Mouse (Mus musculus) lung, adult 2 months (tissue): ENCODE results near the gene Nudt21.

Source experiments
- CTCF ChIP-seq: fragments of 200-500 bp; IDR thresholded peaks from 2 replicates; pipeline ENCODE4 v1.5.1; 2011; ENCODE audit warnings: mild to moderate bottlenecking, low read length, control low read depth; ENCODE audit not compliant: insufficient read depth
- POLR2A ChIP-seq: fragments of 200-500 bp; IDR thresholded peaks from 2 replicates; pipeline ENCODE4 v1.6.1; 2011; ENCODE audit warnings: low read depth, mild to moderate bottlenecking, control low read depth, low read length, borderline replicate concordance; ENCODE audit errors: extremely low read depth

DNA sequence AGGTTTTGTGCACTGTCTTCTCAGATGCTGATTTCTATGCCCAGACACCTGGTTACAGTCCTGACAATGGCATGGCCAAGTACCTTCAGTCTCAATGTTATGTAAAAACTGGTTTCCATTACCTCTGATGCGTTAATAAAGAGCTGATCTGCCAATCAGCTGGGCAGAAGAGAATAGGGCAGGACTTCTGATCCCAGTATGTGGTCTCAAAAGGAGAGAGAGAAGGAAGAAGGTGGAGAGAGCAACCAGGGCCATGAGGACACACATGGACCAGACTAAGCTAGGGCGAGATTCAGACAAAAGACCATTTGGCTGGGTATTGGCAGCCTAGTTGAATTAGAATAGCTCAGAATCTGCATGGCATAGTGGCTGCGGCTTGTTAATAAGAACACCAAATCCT is 3.2 kb downstream of the Nudt21 start:
- TF ChIP-seq CTCF: no peak
- no peak for TF ChIP-seq POLR2A
